Mouse (Mus musculus): ENCODE data around the gene Nploc4. TPM values are rescaled to one million over a fixed set of nuclear protein-coding genes. Genes with fewer than 3 reads are reported as not detected.

Gene Nploc4
- total RNA-seq (2023) = 65.3 to 69.1 TPM (median 67.1 TPM) in 4 replicates

DNA sequence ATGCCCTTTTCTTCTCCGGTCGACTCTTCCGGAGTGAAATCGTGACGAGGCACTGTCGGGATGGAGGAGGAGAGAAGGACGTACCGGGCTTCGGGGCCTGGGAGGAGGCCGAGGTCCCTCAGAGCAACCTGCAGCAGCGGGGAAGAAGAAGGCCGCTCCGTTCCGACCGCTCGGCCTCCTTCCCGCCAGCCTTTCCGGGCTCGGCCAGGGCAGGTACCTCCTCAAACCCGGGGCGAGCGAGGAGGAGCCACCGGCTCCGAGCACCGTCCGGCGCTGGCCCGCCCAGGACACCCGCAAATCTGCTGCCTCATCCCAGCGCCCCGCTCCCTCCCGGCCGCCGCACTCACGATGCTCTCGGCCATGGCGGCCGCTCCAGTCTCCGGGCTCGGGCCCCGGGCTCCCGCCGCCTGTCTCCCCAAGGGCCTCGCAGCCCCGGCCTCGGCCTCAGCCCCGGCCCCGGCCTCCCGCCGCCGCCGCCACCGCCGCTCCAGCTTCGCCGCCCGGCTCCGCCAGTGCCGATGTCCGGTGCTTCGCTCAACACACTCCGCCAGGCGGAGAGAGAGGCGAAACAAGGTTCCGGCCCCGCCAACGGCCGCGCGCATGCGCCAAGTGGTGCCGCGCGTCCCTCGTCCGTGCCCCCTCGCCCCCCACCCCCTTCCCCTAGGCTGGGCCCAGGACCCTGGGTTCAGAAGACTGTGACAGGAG, at the start of gene Nploc4:
TSS of gene Nploc4 (minus strand) at position 557 of the 705 bp plus-strand sequence.

DNA sequence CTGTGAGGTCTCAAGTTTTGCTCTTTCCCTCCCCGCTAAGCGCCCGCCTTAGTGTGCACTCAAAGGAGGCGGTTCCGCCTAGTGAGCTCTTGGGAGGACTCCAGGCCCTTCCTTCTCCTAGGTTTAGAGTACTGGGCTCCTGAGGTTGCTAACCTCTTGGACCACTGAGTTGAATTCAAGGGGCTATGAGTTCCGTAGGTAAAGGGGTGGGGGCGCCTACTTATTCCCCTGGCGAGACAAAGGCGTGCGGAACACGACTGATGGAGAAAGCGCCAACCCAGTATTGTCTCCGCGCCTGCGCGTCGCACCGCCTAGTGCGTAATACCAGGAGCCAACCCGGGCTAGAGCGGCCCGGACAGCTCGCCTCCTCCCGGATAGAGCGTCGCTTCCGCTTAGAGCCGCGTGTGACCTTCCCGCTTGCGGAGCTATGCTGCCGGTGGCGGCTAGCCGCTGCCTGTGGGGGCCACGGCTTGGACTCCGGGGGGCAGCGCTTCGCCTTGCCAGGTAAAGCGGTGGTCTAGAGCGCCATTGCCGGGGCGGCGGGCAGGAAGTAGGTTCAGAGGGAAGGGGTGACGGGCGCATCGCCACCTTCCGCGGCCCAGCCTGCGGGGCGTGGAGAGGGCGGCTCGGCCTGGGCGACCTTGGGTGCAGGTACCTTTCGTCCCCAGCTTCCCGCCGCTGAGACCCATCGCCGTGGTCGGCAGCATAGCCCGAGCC, 46.9 kb upstream of the Nploc4 start, which contains the start of gene Mrpl12:
TSS of gene Mrpl12 (plus strand) at position 349 of the 717 bp plus-strand sequence.

DNA sequence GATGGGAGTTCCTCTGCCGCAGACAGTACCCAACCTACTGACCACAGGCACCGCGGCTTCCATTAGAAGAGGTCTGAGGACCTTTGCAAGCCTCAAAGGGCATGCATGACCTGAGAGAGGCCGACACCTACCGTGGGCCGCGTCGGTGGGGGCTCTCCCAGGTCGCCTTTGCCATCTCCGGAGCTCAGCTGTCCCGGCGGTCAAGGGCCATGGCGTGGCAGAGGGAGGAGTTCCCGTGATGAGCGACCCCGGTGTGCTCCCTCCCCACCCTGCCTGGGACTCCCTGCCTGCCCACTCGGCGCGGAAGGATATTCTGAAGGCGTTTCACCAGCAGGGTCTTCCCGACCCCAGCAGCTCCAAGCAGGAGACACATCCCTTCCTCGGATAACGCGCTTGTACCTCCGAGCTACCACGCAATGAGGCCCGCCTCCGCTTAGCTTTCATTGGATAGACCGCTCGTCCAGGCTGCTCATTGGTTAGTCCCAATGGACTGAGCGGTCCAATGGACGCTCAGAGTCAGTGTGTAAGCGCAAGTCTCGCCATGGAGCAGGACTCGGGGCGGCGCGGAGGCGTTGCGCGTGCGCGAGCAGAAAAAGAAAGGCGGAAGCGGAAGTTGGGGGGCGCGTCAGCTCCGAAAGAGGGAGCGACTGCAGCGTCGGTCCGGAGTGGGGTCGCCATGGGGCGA, 29.7 kb upstream of the Nploc4 start, which contains the start of gene Arl16:
TSS of gene Arl16 (minus strand) at position 557 of the 685 bp plus-strand sequence.

DNA sequence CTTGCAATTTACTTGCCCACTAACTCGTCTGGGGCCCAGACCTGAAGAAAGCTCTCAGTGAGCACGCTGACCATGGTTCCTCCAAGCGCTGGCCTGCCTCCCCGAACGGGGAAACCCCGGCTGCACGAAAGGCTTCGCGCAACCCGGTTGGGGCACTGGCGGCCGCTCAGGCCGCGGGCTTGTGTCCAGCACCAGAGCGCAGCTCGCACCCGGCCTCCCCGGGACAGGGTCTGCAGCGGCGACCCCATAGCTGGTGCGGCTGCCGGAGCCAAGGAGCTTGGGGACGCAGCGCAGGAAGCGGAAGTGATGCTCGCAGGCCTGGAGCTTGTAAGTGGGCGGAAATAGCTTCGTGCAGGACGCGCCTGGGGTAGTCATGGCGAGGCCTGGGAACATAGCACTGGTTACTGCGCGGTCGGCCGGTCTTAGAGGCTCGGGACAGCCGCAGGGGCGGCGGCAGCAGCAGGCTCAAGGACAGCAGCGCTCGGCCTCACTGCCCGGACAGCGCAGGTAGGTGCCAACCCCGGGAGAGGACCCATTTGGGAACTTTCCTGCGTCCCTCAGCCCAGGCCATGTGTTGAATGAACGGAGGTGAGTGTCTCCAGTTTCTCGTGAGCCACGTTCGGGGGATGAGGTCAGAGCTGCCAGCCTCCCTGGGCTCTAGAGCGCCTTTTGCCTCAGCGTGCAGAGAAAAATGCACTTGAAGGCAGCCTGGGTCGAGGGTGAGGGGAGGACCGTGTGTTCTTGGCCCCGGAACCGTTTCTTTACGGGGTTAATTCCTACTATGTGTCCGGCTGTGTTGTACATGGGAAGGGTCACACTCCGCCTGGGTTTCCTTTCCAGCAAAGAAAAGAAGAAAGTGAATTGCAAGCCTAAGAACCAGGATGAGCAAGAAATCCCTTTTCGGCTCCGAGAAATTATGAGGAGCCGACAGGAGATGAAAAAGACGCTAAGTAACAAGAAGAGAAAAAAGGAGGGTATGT, 20.6 kb upstream of the Nploc4 start, which contains the start of the genes Oxld1 and Ccdc137:
TSS of gene Oxld1 (minus strand) at position 297 of the 980 bp plus-strand sequence.
TSS of gene Ccdc137 (plus strand) at position 344 of the 980 bp plus-strand sequence.

DNA sequence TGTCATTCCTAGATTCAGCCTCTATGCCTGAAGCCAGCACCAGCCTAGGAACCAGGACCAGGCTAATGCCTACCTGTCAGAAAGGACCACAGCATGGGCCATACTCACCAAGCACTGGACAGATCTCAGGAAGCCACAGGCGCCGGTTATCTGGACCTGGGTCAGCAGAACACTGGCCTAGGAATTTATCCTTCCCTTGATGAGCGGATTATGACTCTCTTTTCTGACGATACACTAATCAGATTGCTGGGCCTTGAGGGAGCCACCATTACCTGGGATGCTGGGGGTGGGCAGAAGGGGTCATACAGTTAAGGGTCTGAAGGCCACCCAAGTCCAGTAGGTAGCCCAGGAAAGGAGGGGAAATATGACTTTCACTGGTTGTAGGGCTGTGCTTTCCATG, 15.8 kb upstream of the Nploc4 start, which contains the start of gene Pde6g:
TSS of gene Pde6g (minus strand) at position 195 of the 400 bp plus-strand sequence.

DNA sequence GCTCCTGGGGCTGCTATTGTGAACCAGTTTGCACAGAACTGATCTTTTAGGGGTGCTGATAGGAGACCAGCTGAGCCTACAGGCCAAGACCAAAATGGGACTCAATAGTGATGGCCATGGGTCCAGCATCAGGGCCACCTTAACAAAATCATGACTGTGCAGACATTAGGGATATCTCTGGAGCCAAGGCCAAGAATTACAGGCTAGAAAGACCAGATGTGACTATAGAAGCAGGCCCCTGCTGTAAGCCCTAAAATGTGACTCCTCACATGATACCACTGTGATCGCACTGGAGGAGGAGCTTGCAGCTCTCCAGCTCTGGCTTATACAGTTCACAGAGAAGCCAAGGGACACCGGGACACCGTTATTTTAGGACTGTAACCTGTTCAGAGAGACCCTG, 4.8 kb upstream of the Nploc4 start, which contains the start of gene Tspan10:
TSS of gene Tspan10 (plus strand) at position 301 of the 400 bp plus-strand sequence.

DNA sequence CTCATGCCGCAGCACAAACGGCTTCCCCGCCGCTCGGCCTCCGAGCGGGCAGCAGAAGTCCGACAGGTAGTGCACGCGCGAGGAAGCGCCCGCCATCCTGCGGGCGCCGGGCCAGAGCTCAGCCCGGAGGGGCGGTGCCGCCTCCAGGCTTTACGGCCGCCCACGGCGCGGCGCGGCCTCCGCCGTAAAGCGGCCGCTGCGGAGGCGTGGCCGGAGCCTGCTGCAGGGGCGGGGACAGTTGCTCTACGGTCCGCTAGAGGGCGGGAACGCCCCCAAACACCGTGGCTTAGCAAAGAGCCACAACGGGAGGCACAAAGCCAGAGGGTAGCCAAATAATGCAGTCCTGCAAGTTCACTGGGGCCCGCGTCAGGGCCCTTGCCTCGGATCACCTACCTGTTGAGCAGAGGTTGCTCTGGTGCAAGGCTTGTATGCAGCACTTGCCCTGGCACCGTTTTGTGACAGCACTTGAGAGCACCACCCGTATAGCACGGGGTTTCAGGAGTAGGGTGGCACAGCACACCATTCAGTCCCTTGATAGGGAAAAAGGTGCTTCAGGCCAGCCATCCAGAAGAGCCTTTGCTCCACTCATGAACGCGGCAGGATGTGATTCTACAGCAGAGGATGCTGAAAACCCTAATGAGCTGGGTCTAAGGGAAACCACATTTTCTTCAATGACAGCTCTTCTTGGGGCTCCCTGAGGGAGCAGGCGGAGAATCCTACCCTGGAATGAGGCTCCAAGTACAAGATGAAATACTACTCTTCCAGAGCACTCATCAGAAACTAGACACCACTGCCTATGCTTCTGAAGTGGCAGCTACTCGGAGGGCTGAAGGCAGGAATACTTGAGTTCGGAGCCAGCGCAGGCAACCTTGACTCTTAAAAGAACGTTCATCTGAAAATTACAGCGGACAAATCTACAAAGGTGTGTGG, 58.6 kb downstream of the Nploc4 start, which contains the start of gene Faap100:
TSS of gene Faap100 (minus strand) at position 154 of the 930 bp plus-strand sequence.

DNA sequence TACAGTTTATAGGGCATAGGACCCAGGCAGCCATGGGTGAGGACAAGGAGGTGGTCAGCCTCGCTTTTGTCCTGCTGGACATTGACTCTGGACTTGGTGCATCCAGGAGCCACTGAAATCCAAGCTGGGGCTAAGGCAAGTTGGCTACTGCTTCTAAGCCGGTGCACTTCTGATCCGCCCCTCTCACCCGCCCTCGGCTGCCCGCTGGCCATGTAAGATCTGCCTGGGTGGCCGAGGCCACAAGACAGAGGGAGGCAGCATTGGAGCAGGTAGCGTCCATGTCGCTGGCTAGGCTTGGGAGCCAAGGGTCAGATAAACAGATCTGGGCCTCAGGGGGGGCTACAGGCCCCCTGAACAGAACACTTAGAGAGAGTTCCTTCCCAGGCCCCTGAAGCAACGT, 76.2 kb downstream of the Nploc4 start, which contains the start of gene Fscn2:
TSS of gene Fscn2 (plus strand) at position 240 of the 400 bp plus-strand sequence.

DNA sequence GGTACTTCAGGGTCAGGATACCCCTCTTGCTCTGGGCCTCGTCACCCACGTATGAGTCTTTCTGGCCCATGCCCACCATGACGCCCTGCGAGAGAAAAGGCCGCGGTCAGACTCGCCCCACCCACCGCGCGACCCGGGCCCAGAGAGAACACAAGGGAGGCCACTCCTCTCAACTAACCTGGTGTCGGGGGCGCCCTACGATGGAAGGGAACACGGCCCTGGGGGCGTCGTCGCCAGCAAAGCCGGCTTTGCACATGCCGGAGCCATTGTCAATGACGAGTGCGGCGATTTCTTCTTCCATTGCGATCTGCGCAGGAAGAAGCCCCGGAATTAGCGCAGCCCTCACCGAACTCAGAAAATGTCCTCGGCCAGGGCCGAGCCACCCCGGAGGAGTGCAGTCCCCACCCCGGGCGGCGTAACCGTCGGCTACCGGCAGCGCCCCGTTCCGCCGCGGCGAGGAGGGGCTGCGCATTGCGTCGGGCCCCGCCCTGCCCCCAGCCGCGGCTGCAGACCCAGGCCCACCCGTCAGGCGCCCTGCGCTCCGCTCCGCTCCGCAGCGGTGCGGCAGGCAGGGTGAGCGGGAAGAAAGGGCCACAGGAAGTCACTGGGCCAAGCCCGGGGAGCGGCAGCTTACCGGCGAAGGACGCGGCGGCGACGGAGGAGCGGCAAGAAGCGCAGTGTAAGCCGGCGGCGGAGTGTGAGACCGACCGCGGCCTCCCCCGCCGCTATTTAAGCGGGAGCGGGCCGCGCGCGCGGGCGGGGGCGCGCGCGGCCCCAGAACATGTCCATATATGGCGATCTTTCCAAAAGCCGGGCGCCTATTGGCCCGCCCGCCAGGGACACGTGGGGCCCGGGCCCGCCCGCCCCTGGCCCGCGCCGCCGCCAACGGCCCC, 89.5 kb downstream of the Nploc4 start, which contains the start of gene Actg1:
TSS of gene Actg1 (minus strand) at position 752 of the 893 bp plus-strand sequence.

Other genes starting within 250 kb of the Nploc4 start
- 0.12 to 0.75 TPM (median 0.14 TPM) in 3 of 4 replicates, not detected in the other for gene Bahcc1, start 204.8 kb downstream of the Nploc4 start, total RNA-seq (2023)
- gene Actg1, start 89.2 kb downstream of the Nploc4 start, total RNA-seq (2023) = 1,282 to 1,325 TPM (median 1,304 TPM) in 4 replicates
- gene Fscn2, start 76.2 kb downstream of the Nploc4 start, total RNA-seq (2023) = not detected in 4 replicates
- gene Faap100, start 58.9 kb downstream of the Nploc4 start, total RNA-seq (2023) = 16.9 to 32.5 TPM (median 24.3 TPM) in 4 replicates
- gene Tspan10, start 4.9 kb upstream of the Nploc4 start, total RNA-seq (2023) = 0.69 to 24.1 TPM in 2 of 4 replicates, not detected in the others
- 0.88 TPM in 1 of 4 replicates, not detected in the others for gene Pde6g, start 15.8 kb upstream of the Nploc4 start, total RNA-seq (2023)
- gene Oxld1, start 20.4 kb upstream of the Nploc4 start, total RNA-seq (2023) = 4.3 to 7.5 TPM (median 4.8 TPM) in 4 replicates
- gene Ccdc137, start 20.4 kb upstream of the Nploc4 start, total RNA-seq (2023) = 28.8 to 40.2 TPM (median 32.1 TPM) in 4 replicates
- gene Arl16, start 29.9 kb upstream of the Nploc4 start, total RNA-seq (2023) = 4.9 to 14.4 TPM (median 11.7 TPM) in 4 replicates
- gene Mrpl12, start 46.9 kb upstream of the Nploc4 start, total RNA-seq (2023) = 31.5 to 40.7 TPM (median 34.0 TPM) in 4 replicates
- gene Slc25a10, start 54.1 kb upstream of the Nploc4 start, total RNA-seq (2023) = 12.3 to 14.2 TPM (median 13.2 TPM) in 4 replicates
- gene Gcgr, start 93.0 kb upstream of the Nploc4 start, total RNA-seq (2023) = not detected in 4 replicates
- 38.2 to 45.1 TPM (median 40.3 TPM) in 4 replicates for gene Mcrip1, start 112.0 kb upstream of the Nploc4 start, total RNA-seq (2023)
- not detected in 4 replicates for gene Ppp1r27, start 113.4 kb upstream of the Nploc4 start, total RNA-seq (2023)
- 147 to 174 TPM (median 161 TPM) in 4 replicates for gene P4hb, start 135.5 kb upstream of the Nploc4 start, total RNA-seq (2023)
- gene Arhgdia, start 143.9 kb upstream of the Nploc4 start, total RNA-seq (2023) = 511 to 532 TPM (median 521 TPM) in 4 replicates
- 140 to 161 TPM (median 155 TPM) in 4 replicates for gene Alyref, start 160.7 kb upstream of the Nploc4 start, total RNA-seq (2023)
- 39.9 to 45.2 TPM (median 44.4 TPM) in 4 replicates for gene Anapc11, start 160.7 kb upstream of the Nploc4 start, total RNA-seq (2023)
- gene Npb, start 170.8 kb upstream of the Nploc4 start, total RNA-seq (2023) = not detected in 4 replicates
- gene Pcyt2, start 180.2 kb upstream of the Nploc4 start, total RNA-seq (2023) = 101 to 110 TPM (median 102 TPM) in 4 replicates
- gene Sirt7, start 187.5 kb upstream of the Nploc4 start, total RNA-seq (2023) = 95.8 to 118 TPM (median 106 TPM) in 4 replicates
- gene Mafg, start 195.9 kb upstream of the Nploc4 start, total RNA-seq (2023) = 66.1 to 75.4 TPM (median 73.7 TPM) in 4 replicates
- 0.81 to 4.3 TPM (median 1.4 TPM) in 4 replicates for gene Pycr1, start 206.1 kb upstream of the Nploc4 start, total RNA-seq (2023)
- 1.5 to 2.0 TPM in 2 of 4 replicates, not detected in the others for gene Myadml2, start 210.4 kb upstream of the Nploc4 start, total RNA-seq (2023)
- gene Notum, start 223.5 kb upstream of the Nploc4 start, total RNA-seq (2023) = not detected in 4 replicates
- gene Aspscr1, start 235.3 kb upstream of the Nploc4 start, total RNA-seq (2023) = 95.9 to 114 TPM (median 110 TPM) in 4 replicates